Mouse (Mus musculus) embryo, embryonic 11 days (tissue): ENCODE measurements around the gene Hmcn1.

ENCODE experiments used
- DNase-seq: peaks from one replicate; pipeline ENCODE4 v3.0.0-alpha.2; 2015

The Hmcn1 gene

GRCm38 (mm10) chr1:150873231-150873630 lies 120.0 kb downstream of the Hmcn1 start:
- peak; percentile 34 for DNase-seq

DNA sequence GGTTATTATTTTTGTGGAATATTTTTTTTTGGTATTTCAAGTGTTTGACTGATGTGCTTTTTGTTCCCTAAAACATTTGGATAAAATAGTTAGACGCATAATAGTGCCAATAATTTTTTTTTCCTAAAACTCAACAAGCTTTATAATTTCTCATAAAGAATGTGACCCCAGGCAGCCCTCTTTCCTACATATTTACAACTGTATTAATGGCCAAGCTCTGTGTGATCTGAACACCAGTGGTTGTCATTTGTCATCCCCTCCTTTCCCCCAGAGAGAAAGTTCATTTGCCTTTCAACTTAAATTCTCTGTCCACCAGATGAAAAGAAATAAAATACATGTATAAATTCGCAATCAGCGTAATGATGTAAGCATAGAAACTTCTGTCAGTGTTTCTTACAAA lies 121.1 kb downstream of the Hmcn1 start:
- DNase-seq = no peak

GRCm38 (mm10) chr1:150869189-150869588 lies 124.0 kb downstream of the Hmcn1 start:
- DNase-seq = no peak

GRCm38 (mm10) chr1:150866615-150867014 lies 126.6 kb downstream of the Hmcn1 start:
- no peak for DNase-seq

DNA sequence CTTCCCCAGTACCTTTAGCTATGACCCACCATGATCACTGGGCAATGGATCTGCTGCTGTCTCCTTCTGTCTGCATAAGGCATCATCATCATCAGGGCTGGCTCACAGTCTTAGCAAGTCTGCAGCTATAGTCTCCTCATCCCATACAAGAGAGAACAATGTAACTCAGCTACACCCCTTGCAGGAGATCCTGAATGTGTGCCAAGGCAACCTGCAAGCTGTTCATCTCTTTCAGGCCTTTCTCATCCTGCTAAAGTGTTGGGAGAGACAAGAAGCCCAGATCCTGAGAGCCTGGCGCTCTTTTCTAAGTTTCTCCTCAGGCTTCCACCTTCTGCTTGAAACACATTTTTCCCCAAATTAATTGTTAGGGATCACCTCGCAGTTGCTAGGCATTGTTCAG lies 135.5 kb downstream of the Hmcn1 start:
- DNase-seq = no peak

GRCm38 (mm10) chr1:150833448-150833847 lies 159.8 kb downstream of the Hmcn1 start:
- DNase-seq = no peak

GRCm38 (mm10) chr1:150829851-150830250 lies 163.4 kb downstream of the Hmcn1 start:
- DNase-seq = no peak

DNA sequence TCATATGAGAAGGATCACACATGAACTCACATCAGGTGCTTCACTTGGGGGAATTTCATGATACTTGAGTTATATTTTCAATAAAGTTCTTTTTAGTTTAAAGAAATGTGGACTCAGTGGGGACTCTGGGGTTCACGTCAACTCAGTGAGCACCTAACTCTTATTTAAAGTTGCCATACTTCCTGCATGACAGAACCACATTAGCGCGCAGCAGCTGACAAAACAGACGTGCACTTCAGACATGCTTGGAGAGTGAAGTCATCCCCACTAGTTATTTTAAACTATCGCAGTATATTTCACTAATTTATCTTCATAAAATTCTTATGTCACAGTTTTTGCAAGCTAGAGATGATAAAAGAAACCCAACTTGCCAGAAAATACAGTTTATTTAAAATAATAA lies 166.1 kb downstream of the Hmcn1 start:
- DNase-seq = peak; percentile 43

- DNase-seq = peak; percentile 64
Observed at GRCm38 (mm10) chr1:150824334-150825005, 168.8 kb downstream of the Hmcn1 start.

GRCm38 (mm10) chr1:150816035-150816807 lies 177.0 kb downstream of the Hmcn1 start:
- no peak for DNase-seq

- DNase-seq = no peak
Observed at GRCm38 (mm10) chr1:150814917-150815316, 178.3 kb downstream of the Hmcn1 start.

DNA sequence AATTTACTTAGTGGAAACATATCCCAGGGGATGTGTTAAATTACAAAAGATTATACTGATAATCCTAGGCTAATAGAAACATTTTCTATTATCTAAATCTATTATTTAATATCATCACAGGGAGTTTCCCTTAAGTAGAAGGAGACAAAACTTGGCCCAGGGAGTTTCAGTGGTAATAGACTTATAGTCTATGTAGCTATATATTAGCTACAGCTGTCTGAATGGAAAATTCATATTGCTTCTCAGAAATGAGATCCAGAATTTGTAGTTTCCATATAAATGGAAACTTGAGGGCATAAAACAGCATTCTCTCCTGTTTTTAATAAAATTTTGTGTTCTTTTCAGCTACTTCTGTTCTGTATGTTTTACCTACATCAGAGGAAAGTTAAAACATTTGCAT lies 179.9 kb downstream of the Hmcn1 start:
- no peak for DNase-seq

- no peak for DNase-seq
Observed at GRCm38 (mm10) chr1:150806864-150807263, 186.4 kb downstream of the Hmcn1 start.

DNA sequence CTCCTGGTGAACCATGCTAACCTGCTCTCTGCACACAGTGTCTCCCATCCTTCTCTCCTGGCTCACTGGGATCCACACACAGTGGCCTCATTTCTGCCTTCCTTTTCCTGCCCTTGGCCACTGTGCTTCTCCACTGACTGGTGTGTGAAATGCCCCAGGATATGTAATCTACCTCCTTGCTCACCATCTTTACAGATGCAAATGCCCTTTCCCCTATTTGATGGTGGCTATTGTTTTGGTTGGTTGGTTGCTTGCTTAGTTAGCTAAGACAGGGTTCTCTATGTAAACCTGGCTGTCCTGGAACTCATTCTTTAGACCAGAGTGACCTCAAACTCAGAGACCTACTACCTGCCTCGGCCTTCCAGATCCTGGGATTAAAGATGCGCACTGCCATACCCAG lies 187.8 kb downstream of the Hmcn1 start:
- DNase-seq = no peak

DNA sequence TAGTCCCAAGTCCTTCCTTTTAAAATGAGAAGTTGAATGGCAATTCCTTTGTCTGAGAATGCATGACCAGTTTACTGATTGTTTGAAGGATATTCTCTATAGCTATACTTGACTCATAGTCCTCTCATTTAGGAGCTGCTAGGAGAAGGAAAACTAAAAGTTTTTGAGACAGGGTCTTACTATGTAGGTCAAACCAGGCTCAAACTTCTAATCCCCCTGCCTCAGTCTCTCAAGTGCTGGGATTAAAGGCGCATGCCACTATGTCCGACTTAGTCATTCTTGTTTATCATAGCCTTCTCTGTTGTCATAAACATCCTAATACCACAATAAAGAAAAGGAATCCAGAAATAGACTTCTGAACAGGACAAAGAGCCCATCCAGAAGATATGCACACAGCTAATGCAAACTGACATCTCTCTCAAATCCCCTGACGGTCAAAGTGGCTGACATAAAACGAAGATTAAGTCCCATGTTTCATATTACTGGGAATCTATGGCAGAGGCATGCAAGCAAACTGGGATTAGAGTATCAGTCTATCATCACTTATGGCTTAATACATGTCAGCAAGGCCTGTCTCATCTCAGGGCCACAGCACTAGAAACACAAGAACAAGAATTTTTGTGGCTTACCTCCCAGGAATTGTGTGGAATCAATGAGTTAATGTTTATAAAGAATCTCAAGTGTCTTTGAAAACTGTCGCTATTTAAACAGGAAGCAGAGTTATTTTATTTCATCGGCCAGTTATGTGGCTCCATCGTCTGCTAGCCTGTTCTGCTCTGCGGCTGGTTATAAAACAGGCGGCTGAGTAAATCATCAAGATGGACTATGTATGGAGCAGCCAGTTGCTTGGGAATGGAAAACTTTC lies 188.8 kb downstream of the Hmcn1 start:
- no peak for DNase-seq

DNA sequence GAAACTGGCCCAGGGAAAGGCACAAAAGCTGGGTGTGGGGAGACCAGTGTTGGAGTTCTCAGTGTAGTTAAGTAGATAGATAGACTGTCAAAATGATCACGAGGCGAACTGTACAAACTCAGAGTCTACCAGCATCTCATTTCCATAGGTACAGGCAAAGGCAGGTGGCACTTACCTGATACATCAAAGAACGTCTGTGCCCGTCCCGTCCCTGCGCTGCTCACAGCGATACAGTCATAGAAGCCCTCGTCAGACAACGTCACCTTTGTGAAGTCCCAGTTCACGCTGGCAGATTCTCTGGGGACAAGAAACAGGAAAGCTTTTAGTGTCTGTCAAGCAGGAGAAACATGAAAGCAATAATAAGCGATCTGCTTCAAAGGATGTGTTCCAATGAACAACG lies 190.6 kb downstream of the Hmcn1 start:
- DNase-seq = no peak

DNA sequence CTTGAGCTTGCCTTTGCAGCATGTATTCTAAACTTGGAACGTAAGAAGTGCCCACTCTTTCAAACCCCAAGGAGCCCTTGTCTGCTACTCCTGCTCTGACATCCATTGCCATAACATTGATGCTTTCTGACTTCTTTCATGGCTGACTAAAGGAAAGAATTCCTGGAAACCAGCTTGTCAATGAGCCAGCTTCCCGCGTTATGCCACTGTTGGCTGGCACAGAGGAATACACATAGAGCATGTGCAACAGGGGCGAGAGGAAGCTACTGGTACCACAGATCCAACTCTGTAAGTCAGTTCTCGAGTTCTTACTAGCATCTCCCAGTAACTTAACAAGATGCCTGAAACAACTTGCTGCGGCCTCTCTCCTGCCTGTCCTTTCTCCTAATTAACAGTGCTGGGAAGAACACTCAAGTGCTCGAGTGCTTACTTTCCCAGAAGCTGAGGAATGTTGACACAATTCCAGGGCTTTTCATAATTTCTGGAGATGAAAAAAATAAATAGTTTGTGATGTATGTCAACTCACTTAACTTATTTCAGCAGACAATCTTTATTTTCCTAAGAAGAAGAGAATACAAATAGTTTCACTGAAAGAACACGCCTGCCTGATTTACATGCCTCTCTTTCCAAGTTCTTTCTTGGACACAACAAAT lies 192.5 kb downstream of the Hmcn1 start:
- DNase-seq = no peak

DNA sequence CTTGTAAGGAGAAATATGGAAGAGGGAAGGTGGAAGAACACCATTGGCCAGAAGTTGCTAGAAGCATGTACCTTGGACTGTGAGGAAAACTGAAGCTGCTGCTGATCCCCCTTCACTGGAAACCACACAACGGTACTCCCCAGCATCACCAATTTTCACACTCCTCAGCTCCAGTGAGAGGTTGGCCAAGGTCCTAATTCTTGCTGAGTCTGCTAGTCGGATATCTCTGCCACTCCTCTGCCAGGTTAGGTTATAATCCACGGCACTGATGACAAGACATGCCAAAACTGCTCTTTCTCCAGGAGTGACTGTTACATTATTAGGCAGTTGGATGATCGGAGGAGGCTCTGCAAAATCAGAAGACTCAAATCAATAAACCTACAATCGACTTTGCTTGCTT lies 194.6 kb downstream of the Hmcn1 start:
- no peak for DNase-seq

DNA sequence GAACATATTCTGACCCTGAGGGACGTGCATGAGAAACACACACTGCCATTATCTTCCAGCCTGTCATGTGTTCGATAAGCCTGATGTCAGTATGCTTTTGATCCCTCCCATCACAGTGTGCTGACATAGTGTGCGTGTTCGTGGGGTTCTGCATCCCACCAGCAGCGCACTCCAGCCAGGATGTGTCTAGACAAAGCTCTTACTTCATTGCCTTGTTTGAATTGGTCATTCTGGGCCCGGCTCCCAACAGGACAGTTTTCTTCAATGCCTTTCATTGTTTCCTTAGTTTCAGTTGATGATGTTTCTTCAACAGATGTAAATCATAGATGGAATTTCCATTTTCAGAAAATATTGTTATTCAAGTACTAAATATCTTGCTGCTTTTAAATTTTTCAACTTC lies 206.5 kb downstream of the Hmcn1 start:
- DNase-seq = no peak

- DNase-seq = no peak
Observed at GRCm38 (mm10) chr1:150783070-150783842, 210.0 kb downstream of the Hmcn1 start.

DNA sequence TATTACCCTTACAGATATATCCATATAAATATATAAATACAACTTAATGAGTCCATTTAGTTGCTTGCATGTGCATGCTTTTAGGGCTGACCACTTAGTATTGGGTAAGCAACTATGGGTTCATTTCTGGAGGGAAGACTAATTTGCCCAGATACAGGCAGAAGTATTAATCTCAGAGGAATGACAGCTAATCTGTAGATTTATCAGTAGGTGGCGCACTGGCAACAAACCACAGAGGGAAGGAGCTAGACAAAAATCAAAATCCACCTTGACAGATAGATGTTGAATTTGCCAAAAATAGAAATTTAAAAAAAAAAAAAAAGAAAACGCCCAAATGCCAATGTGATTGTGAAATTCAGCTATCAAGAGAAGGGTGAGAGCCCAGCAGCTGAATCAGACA lies 213.3 kb downstream of the Hmcn1 start:
- no peak for DNase-seq

GRCm38 (mm10) chr1:150776741-150777140 lies 216.5 kb downstream of the Hmcn1 start:
- no peak for DNase-seq
